Mouse (Mus musculus) cerebellum, adult 2 months (tissue): Measurements from ENCODE around the gene Bnip2.

Source experiments
- CTCF ChIP-seq: fragments of 200-500 bp; IDR thresholded peaks from 2 replicates; pipeline ENCODE4 v1.5.1; 2011; ENCODE audit warnings: low read depth, mild to moderate bottlenecking, control low read depth, low read length, moderate library complexity, borderline replicate concordance; ENCODE audit not compliant: insufficient read depth
- POLR2A ChIP-seq: fragments of 200-500 bp; IDR thresholded peaks from 2 replicates; pipeline ENCODE4 v1.6.1; 2011; ENCODE audit warnings: low read length, control low read depth, borderline replicate concordance; ENCODE audit not compliant: insufficient read depth

DNA sequence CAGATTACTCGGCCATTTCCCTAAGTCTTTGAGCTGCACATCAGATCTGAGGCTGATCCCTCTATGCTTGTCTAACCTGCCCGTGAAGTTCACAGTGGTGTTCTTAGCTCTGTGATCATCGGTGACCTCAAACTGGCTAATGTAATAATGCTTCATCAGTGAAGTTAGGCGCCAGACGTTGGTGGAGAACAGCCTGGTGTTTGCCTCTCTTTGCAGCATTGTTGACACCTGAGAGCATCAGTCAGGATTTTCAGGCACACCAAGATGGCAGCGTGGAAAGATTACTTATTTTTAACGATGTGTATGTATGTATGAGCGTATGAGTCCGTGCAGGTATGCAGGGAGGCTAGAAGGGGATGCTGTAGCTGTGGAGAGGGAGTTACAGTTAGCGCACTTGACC is 3.2 kb upstream of the Bnip2 start:
- TF ChIP-seq POLR2A (no peak), CTCF (no peak)
